Mouse (Mus musculus): ENCODE data around the gene Wnt10b.

- peak; percentile 53 for TF ChIP-seq CTCF (IDR thresholded peaks at IDR 0.05; ENCODE audit: low read depth)
- no peak for TF ChIP-seq EP300 (optimal IDR thresholded peaks at IDR 0.05)
Observed at GRCm38 (mm10) chr15:98738796-98739195, 39.2 kb downstream of the Wnt10b start.
